Mouse (Mus musculus): ENCODE results near the gene Cish. TPM values are rescaled to one million over a fixed set of nuclear protein-coding genes. Genes with fewer than 3 reads are reported as not detected.

Cish gene
- total and polyA plus RNA-seq, 2 experiments from 2014 or later = 5.3 to 8.8 TPM

DNA sequence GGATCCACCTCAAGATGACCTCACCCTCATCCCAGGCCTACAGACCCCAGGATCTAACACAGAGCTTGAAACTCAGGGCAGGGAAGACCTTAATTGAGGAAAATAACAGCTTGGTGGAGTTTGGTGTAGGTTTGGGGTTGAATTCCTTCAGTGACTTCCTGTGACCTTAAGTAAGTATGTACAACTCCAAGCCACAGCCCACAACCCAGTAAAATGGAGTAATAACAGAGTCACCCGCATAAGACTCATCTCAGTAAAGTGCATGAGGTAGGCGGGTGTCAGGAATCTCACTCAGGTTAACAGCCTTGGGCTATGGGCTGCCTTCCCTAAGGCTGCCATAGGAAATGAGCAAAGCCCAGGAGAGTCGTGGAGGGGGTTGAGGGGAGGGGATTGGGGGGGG, 31.1 kb upstream of the Cish start:
- no peak for ATAC-seq
- H3K9me3 ChIP-seq (ENCODE audit: low read length) = no peaks in the 10 kb centered on the region
- TF ChIP-seq CTCF (IDR thresholded peaks at IDR 0.05; ENCODE audit: low read depth) = no peak
- H3K27me3 ChIP-seq (ENCODE audit: insufficient read depth, low read length) = no peaks in the 10 kb centered on the region
- H3K4me3 ChIP-seq (ENCODE audit: low read length) = no peak overlapping the region
- peaks cover 4% of the 10 kb centered on the region; the same call in 1 of the 2 replicates for H3K4me1 ChIP-seq (ENCODE audit: insufficient read depth, low read length)
- WGBS = 71% methylated on average over 3 of the region's 3 CpGs
- DNase-seq (ENCODE audit: low spot score) = no peak
- H3K36me3 ChIP-seq (ENCODE audit: insufficient read depth, low read length) = no peaks in the 10 kb centered on the region
- H3K27ac ChIP-seq = no peak overlapping the region
- H3K4me2 ChIP-seq (ENCODE audit: low read depth, low read length) = no peak overlapping the region
- H3K9ac ChIP-seq (replicated peaks; ENCODE audit: low read length) = no peak overlapping the region

DNA sequence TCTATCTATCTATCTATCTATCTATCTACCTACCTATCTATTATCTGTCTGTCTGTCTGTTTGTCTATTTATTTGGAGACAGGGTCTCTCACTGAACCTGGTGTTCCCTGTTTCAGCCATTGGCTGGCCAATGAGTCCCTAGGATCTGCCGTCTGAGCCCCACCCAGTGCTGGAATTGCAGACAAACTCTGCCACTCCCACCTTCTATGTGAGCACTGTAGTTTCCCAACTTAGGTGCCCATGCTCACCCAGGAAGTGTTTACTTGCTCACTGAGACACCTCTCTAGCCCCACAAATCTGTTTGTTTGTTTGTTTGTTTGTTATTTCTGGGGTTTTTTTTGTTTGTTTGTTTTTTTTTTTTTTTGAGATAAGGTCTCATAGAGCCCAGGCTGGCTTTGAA, 28.8 kb upstream of the Cish start:
- Histone ChIP-seq H3K9ac (replicated peaks; ENCODE audit: low read length) (no peak overlapping the region), H3K36me3 (ENCODE audit: insufficient read depth, low read length) (no peaks in the 10 kb centered on the region), H3K4me1 (ENCODE audit: insufficient read depth, low read length) (0 out of 2 replicates have a peak, but pooled peaks cover 6% of the 10 kb centered on the region), H3K4me2 (ENCODE audit: low read depth, low read length) (no peak overlapping the region), H3K9me3 (ENCODE audit: low read length) (no peaks in the 10 kb centered on the region), H3K4me3 (ENCODE audit: low read length) (no peak overlapping the region), H3K27ac (no peak overlapping the region), H3K27me3 (ENCODE audit: insufficient read depth, low read length) (no peaks in the 10 kb centered on the region)
- no peak for ATAC-seq
- 68% methylated on average over 1 of the region's 1 CpGs for WGBS
- DNase-seq (ENCODE audit: low spot score) = no peak
- no peak for TF ChIP-seq CTCF (IDR thresholded peaks at IDR 0.05; ENCODE audit: low read depth)

GRCm38 (mm10) chr9:107267721-107268402, 28.0 kb upstream of the Cish start:
- no peak for DNase-seq (ENCODE audit: low spot score)
- no peaks in the 10 kb centered on the region for H3K27me3 ChIP-seq (ENCODE audit: insufficient read depth, low read length)
- no peaks in the 10 kb centered on the region for H3K9me3 ChIP-seq (ENCODE audit: low read length)
- H3K27ac ChIP-seq = no peak overlapping the region
- 65% methylated on average over 4 of the region's 4 CpGs for WGBS
- no peak for TF ChIP-seq CTCF (IDR thresholded peaks at IDR 0.05; ENCODE audit: low read depth)
- ATAC-seq = no peak
- no peak overlapping the region for H3K9ac ChIP-seq (replicated peaks; ENCODE audit: low read length)
- no peaks in the 10 kb centered on the region for H3K36me3 ChIP-seq (ENCODE audit: insufficient read depth, low read length)
- no peak overlapping the region for H3K4me2 ChIP-seq (ENCODE audit: low read depth, low read length)
- no peak overlapping the region for H3K4me3 ChIP-seq (ENCODE audit: low read length)
- 0 out of 2 replicates have a peak, but pooled peaks cover 6% of the 10 kb centered on the region for H3K4me1 ChIP-seq (ENCODE audit: insufficient read depth, low read length)

- WGBS = 100% methylated on average over 1 of the region's 1 CpGs
- no peak for TF ChIP-seq CTCF (IDR thresholded peaks at IDR 0.05; ENCODE audit: low read depth)
Observed at GRCm38 (mm10) chr9:107269772-107270171, 26.1 kb upstream of the Cish start.

GRCm38 (mm10) chr9:107271177-107271938, 24.5 kb upstream of the Cish start:
- TF ChIP-seq CTCF (IDR thresholded peaks at IDR 0.05; ENCODE audit: low read depth) = no peak
- Histone ChIP-seq H3K27ac (no peak overlapping the region), H3K4me1 (ENCODE audit: insufficient read depth, low read length) (0 out of 2 replicates have a peak, but pooled peaks cover 6% of the 10 kb centered on the region), H3K9ac (replicated peaks; ENCODE audit: low read length) (no peak overlapping the region), H3K9me3 (ENCODE audit: low read length) (no peaks in the 10 kb centered on the region), H3K4me2 (ENCODE audit: low read depth, low read length) (no peak overlapping the region), H3K36me3 (ENCODE audit: insufficient read depth, low read length) (no peaks in the 10 kb centered on the region), H3K27me3 (ENCODE audit: insufficient read depth, low read length) (no peaks in the 10 kb centered on the region), H3K4me3 (ENCODE audit: low read length) (no peak overlapping the region)
- 75% methylated on average over 7 of the region's 7 CpGs for WGBS
- no peak for DNase-seq (ENCODE audit: low spot score)
- no peak for ATAC-seq

More at GRCm38 (mm10) chr9:107269772-107270171, 26.1 kb upstream of the Cish start:
- no peak overlapping the region for H3K4me3 ChIP-seq (ENCODE audit: low read length)
- DNase-seq (ENCODE audit: low spot score) = no peak
- no peak overlapping the region for H3K4me2 ChIP-seq (ENCODE audit: low read depth, low read length)
- H3K27me3 ChIP-seq (ENCODE audit: insufficient read depth, low read length) = no peaks in the 10 kb centered on the region
- no peaks in the 10 kb centered on the region for H3K9me3 ChIP-seq (ENCODE audit: low read length)
- 0 out of 2 replicates have a peak, but pooled peaks cover 6% of the 10 kb centered on the region for H3K4me1 ChIP-seq (ENCODE audit: insufficient read depth, low read length)
- no peaks in the 10 kb centered on the region for H3K36me3 ChIP-seq (ENCODE audit: insufficient read depth, low read length)
- H3K9ac ChIP-seq (replicated peaks; ENCODE audit: low read length) = no peak overlapping the region
- no peak overlapping the region for H3K27ac ChIP-seq
- ATAC-seq = no peak

DNA sequence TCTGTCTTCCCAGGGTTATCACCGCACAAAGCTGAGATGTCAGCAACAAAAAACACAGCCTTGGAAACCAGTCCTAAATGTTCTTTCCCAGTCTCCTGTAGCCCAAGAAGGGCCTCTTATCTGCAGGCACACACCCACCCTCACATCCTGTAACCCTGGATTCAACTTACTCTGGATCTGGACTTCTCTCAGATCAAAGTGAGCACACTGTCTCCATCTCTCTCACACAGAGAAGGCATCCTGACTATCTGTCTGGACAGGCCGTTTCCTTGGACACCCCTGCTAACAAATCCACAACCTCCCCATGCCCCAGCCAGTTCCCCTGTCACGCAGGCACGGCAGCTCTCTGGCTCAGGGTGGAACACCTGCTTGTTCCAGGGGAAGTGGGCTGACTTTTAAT, 23.5 kb upstream of the Cish start:
- DNase-seq (ENCODE audit: low spot score) (no peak), ATAC-seq (no peak)
- Histone ChIP-seq H3K27me3 (ENCODE audit: insufficient read depth, low read length) (no peaks in the 10 kb centered on the region), H3K9me3 (ENCODE audit: low read length) (no peaks in the 10 kb centered on the region), H3K36me3 (ENCODE audit: insufficient read depth, low read length) (no peaks in the 10 kb centered on the region), H3K4me3 (ENCODE audit: low read length) (no peak overlapping the region), H3K9ac (replicated peaks; ENCODE audit: low read length) (no peak overlapping the region), H3K4me2 (ENCODE audit: low read depth, low read length) (no peak overlapping the region), H3K4me1 (ENCODE audit: insufficient read depth, low read length) (0 out of 2 replicates have a peak, but pooled peaks cover 6% of the 10 kb centered on the region), H3K27ac (no peak overlapping the region)
- TF ChIP-seq CTCF (IDR thresholded peaks at IDR 0.05; ENCODE audit: low read depth) = no peak
- WGBS = 62% methylated on average over 4 of the region's 4 CpGs
